Mouse (Mus musculus) midbrain, postnatal 0 days (tissue): ENCODE data around the gene Mad2l1. TPM values are rescaled to one million over a fixed set of nuclear protein-coding genes. Genes with fewer than 3 reads are reported as not detected.

Source experiments
- ATAC-seq: fragments of 200-750 bp; cut with Nextera tagmentation; 2 replicates; pipeline ENCODE4 v1.8.0; 2017; ENCODE audit warnings: moderate number of reproducible peaks, mild to moderate bottlenecking, moderate TSS enrichment, moderate library complexity; ENCODE audit not compliant: low FRiP score
- DNase-seq: peaks from one replicate; pipeline ENCODE4 v3.0.0-alpha.2; 2015; ENCODE audit warnings: low spot score
- H3K27ac ChIP-seq: fragments of 300-500 bp; sonication (generic); 2 replicates; pipeline ENCODE4 v1.5.1; 2014; ENCODE audit warnings: low read depth, mild to moderate bottlenecking, low read length, mixed read lengths
- H3K27me3 ChIP-seq: fragments of 300-500 bp; sonication (generic); 2 replicates; pipeline ENCODE4 v1.6.1; 2014; ENCODE audit warnings: low read length, control low read depth, mixed read lengths; ENCODE audit not compliant: insufficient read depth
- H3K36me3 ChIP-seq: fragments of 300-500 bp; sonication (generic); 2 replicates; pipeline ENCODE4 v1.6.1; 2014; ENCODE audit warnings: low read length, control low read depth, mixed read lengths; ENCODE audit not compliant: insufficient read depth
- H3K4me1 ChIP-seq: fragments of 300-500 bp; sonication (generic); 2 replicates; pipeline ENCODE4 v1.6.1; 2014; ENCODE audit warnings: mild to moderate bottlenecking, control low read depth, antibody characterized with exemption, low read length, mixed read lengths; ENCODE audit not compliant: insufficient read depth
- H3K4me2 ChIP-seq: fragments of 300-500 bp; sonication (generic); 2 replicates; pipeline ENCODE4 v1.6.1; 2014; ENCODE audit warnings: low read depth, mild to moderate bottlenecking, low read length, mixed read lengths; ENCODE audit not compliant: poor library complexity, severe bottlenecking
- H3K4me3 ChIP-seq: fragments of 300-500 bp; sonication (generic); 2 replicates; pipeline ENCODE4 v1.5.1; 2014; ENCODE audit warnings: low read depth, mild to moderate bottlenecking, low read length, moderate library complexity
- H3K9ac ChIP-seq: fragments of 300-500 bp; sonication (generic); replicated peaks from 2 replicates; pipeline ENCODE4 v1.6.1; 2014; ENCODE audit warnings: mild to moderate bottlenecking, low read length, moderate library complexity, mixed read lengths; ENCODE audit not compliant: poor library complexity, severe bottlenecking
- H3K9me3 ChIP-seq: fragments of 300-500 bp; sonication (generic); 2 replicates; pipeline ENCODE4 v1.6.1; 2016; ENCODE audit warnings: low read length, control low read depth
- CTCF ChIP-seq: IDR thresholded peaks from 2 replicates; pipeline ENCODE4 v1.5.1; 2016; ENCODE audit warnings: antibody characterized with exemption, mild to moderate bottlenecking
- WGBS: fragments of 180-500 bp; shearing (Covaris S2); extraction: QIAGEN DNeasy Blood & Tissue Kit; methylation state at CpG from one replicate; pipeline ENCODE4 v1.1.7; 2014; 5-methylcytosine and 5-hydroxymethylcytosine counted together
- polyA plus RNA-seq: library from polyadenylated mRNA; unstranded; fragments of >200 nt; fragmentation: Nextera tagmentation; extraction: Ambion mirVana; gene quantifications from 2 replicates; pipeline ENCODE4 v1.2.1, GENCODE M21; 2015
- total RNA-seq: library from RNA; depleted of rRNA; stranded (reverse); fragments of >200 nt; gene quantifications from 2 replicates; pipeline ENCODE4 v1.2.3, GENCODE M21; 2014; rRNA removed

The Mad2l1 gene
- total RNA-seq (6.7 and 6.8 TPM in 2 replicates), polyA plus RNA-seq (11.5 and 11.6 TPM in 2 replicates)

DNA sequence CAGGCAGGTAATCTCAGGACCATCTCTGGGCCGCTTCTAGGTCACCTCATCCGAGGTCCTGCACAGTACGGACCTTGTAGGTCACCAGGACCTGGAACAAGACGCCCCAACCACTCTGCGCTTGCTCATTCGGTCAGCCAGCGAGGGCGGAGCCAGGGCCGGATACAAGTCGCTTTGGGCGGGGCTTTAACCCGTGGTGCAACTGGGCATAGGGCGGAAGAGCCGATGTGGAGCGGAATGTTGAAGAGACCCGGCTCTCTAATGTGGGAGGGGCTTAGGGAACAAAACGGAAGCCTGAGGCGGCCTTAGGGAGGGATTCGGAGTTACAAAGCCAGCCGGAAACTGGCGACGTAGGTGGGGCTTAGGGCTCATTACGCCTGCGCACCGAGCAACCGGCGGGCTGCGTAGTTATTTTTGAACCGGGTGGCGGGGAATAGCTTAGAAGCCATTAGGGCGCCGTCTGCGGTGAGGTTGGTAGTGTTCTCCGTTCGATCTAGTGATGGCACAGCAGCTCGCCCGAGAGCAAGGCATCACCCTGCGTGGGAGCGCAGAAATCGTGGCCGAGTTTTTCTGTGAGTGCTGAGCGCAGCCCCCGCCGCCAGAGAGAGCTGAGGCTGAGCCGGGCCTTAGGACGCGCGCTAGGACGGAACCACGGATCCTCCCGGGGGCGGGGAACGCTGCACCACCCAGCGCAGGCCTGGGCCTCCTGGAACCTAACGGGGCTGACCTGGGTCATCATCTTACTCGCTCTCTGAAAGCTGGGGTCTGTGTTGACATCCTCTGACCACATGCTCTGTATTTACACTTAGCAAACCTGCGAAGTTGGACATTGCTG is at the start of gene Mad2l1:
TSS of gene Mad2l1 (plus strand) at position 363 of the 835 bp plus-strand sequence.
- TF ChIP-seq CTCF: peak; percentile 57
- Histone ChIP-seq H3K9ac (peak within 1 kb of the TSS; percentile 64), H3K9me3 (no peaks in the 10 kb centered on the region), H3K4me2 (peak within 1 kb of the TSS; percentile 91), H3K4me1 (peaks cover 9% of the 10 kb centered on the region; the same call in 1 of the 2 replicates), H3K36me3 (no peaks in the 10 kb centered on the region), H3K27me3 (no peaks in the 10 kb centered on the region), H3K4me3 (peak within 1 kb of the TSS; percentile 82), H3K27ac (peak within 1 kb of the TSS; percentile 80)
- ATAC-seq (peak; percentile 98), DNase-seq (peak; percentile 99)
- under 1% methylated on average over 57 of the region's 57 CpGs for WGBS

DNA sequence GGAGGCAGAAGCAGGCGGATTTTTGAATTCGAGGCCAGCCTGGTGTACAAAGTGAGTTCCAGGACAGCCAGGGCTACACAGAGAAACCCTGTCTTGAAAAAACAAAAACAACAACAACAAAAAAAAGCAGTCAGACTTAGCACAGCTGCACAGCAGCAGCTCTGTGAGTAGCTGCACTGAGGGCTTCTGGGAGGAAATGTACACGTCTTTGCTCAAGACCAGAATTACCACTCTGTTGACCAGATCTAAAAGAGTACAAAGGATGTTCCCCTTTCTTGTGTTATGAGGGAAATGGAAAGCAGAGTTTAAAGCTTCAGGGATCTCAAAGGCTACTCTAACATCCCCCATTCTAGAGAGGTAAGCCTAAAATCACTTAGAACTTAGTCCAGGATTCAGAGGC is 41.5 kb upstream of the Mad2l1 start:
- H3K27ac ChIP-seq: no peak overlapping the region
- no peak for TF ChIP-seq CTCF
- H3K9ac ChIP-seq: no peak overlapping the region
- no peak for DNase-seq
- no peaks in the 10 kb centered on the region for H3K9me3 ChIP-seq
- H3K4me1 ChIP-seq: no peaks in the 10 kb centered on the region
- no peak for ATAC-seq
- no peaks in the 10 kb centered on the region for H3K36me3 ChIP-seq
- no peaks in the 10 kb centered on the region for H3K27me3 ChIP-seq
- no peak overlapping the region for H3K4me3 ChIP-seq
- 80% methylated on average over 3 of the region's 3 CpGs for WGBS
- H3K4me2 ChIP-seq: no peak overlapping the region

DNA sequence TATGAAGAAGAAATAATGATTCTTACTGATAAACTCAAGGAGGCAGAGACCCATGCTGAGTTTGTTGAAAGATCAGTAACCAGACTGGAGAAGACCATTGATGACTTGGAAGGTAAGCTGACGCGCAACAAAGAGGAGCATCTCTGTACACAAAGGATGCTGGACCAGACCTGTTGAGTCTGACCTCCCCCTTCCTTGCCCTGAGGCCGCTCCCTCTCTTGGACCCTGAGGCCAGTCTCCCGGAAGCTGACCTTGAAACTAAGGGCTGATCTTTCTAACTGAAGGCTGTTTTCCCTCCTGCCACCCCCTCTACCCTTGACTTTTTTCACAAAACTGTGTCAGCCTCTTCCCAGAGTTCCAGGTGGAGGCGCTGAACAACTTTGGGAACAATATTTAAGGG is 18.8 kb upstream of the Mad2l1 start:
- Histone ChIP-seq H3K27ac (no peak overlapping the region), H3K9ac (no peak overlapping the region), H3K4me2 (no peak overlapping the region), H3K27me3 (no peaks in the 10 kb centered on the region), H3K9me3 (no peaks in the 10 kb centered on the region), H3K36me3 (no peaks in the 10 kb centered on the region), H3K4me1 (no peaks in the 10 kb centered on the region), H3K4me3 (no peak overlapping the region)
- WGBS: 97% methylated on average over 5 of the region's 5 CpGs
- no peak for DNase-seq
- no peak for TF ChIP-seq CTCF
- no peak for ATAC-seq

DNA sequence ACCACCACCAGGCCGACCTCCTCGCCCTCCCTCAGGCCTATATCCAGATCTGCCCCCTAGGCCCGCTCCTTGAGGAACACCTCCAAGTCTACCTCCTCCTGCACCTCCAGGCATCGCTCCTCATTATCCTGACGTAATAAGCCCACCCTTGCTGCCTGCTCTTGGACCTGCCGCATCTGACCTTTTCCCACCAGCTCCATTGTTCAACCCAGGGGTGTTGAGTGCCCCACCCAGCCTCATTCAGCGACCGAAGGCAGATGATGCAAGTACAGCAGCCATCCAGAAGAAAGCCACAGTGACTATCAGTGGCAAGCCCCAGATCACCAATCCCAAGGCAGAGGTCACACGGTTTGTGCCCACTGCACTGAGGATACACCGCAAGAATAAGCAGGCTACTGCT is 6.8 kb upstream of the Mad2l1 start:
- no peaks in the 10 kb centered on the region for H3K36me3 ChIP-seq
- H3K9me3 ChIP-seq: no peaks in the 10 kb centered on the region
- no peaks in the 10 kb centered on the region for H3K4me1 ChIP-seq
- no peak; the same call in 1 of the 2 replicates for ATAC-seq
- WGBS: 91% methylated on average over 10 of the region's 10 CpGs
- H3K9ac ChIP-seq: no peak overlapping the region
- DNase-seq: no peak
- H3K27me3 ChIP-seq: no peaks in the 10 kb centered on the region
- H3K4me2 ChIP-seq: no peak overlapping the region
- TF ChIP-seq CTCF: no peak
- H3K27ac ChIP-seq: no peak overlapping the region
- no peak overlapping the region for H3K4me3 ChIP-seq

DNA sequence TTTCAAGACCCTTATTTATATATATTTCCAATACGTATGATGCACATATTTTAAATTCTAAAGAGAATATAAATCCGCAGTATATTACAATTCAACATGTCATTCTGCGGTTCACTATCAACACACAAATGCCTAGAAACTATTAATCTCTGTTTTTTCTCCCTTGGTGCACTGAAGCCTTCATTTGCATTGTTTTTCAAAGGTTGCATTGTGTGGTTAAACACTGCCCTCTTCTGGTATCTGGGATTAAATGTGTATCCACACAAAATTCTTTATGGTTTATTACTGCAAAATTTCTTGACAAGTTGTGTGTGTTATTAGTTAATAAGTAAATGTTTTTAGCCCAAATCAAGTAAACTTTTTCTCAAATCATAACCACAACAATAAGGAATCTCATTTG is 1.9 kb upstream of the Mad2l1 start:
- H3K4me3 ChIP-seq: no peak overlapping the region
- peak; percentile 71 for DNase-seq
- ATAC-seq: no peak
- no peaks in the 10 kb centered on the region for H3K9me3 ChIP-seq
- WGBS: 25% methylated on average over 3 of the region's 3 CpGs
- H3K4me2 ChIP-seq: no peak overlapping the region
- H3K27ac ChIP-seq: no peak overlapping the region
- no peaks in the 10 kb centered on the region for H3K27me3 ChIP-seq
- no peak overlapping the region for H3K9ac ChIP-seq
- TF ChIP-seq CTCF: peak; percentile 89
- H3K36me3 ChIP-seq: no peaks in the 10 kb centered on the region
- peaks cover 9% of the 10 kb centered on the region; the same call in 1 of the 2 replicates for H3K4me1 ChIP-seq

DNA sequence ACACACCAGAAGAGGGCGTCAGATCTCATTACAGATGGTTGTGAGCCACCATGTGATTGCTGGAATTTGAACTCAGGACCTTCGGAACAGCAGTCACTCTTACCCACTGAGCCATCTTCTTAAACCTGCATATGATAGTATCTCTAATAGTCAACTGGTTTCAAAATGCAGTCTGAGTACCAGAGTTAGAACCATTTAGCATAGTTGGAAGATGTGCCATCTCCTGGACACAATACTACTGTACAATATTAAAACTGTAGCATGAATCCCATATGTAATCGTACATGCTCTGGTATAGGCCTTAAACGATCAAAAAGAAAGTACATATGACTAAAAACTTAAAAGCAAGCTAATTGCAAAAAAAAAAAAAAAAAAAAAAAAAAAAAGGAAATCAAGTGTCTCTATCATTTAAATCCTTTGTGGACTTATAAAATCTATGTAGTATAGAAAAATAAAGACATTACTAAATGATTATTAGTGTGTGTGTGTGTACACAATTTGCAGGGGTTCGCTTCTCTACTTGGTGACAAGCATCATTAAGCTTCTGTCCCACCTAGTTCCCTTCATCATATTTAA is 736 bp upstream of the Mad2l1 start:
- ATAC-seq (no peak), DNase-seq (peak; percentile 6)
- Histone ChIP-seq H3K9ac (peak overlapping the region; percentile 64; the same call in 1 of the 2 replicates), H3K36me3 (no peaks in the 10 kb centered on the region), H3K4me1 (peaks cover 9% of the 10 kb centered on the region; the same call in 1 of the 2 replicates), H3K9me3 (no peaks in the 10 kb centered on the region), H3K27me3 (no peaks in the 10 kb centered on the region), H3K27ac (peak overlapping the region; percentile 80), H3K4me2 (peak overlapping the region; percentile 91), H3K4me3 (peak overlapping the region; percentile 82)
- peak; percentile 34 for TF ChIP-seq CTCF
- WGBS: 79% methylated on average over 5 of the region's 5 CpGs
